Mouse (Mus musculus) right cerebral cortex, postnatal 36 days (tissue): Measurements from ENCODE around the gene Plin3.
A peak's percentile ranks its signal among the peaks of the same experiment; 100 is the strongest.

Source experiments
- DNase-seq, 2 experiments: peaks; one replicate each; pipeline ENCODE4 v3.0.0; 2022; ENCODE audit warnings: low spot score in 2 of 2, mixed read lengths in 1 of 2

Plin3 gene

DNA sequence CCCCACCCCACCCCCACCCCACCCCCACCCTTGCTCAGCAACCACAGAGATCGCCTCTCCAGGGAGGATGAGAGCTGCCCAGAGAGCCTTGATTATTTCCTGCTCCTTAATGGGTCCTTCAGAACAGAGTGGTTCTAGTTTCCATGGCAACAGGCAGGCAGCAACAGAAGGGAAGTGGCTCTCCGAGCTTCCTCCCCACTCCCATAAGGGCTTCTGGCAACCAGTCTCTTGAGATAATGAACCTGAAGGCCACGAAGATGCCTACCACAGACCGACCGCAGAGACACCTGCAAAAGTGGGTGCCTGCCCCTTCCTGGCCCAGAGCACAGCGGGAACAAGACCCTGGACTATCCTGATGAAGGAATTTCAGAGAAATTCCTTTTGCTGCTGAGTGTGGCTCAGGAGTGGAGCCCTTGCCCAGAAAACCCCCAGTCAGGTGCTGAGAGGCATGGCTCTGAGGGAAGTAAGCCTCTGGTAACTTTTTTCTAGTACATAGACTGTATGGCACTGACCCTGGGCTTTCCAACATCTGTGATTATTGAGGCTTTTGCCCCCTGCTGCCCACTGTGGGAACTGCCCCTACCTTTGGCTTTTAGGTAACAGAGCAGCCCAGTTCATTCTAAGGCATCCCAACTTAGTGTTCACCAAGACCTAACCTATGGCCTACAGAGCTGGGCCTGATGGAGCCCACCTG is 41.4 kb downstream of the Plin3 start:
- peak; percentile 63 to 71 for DNase-seq

DNA sequence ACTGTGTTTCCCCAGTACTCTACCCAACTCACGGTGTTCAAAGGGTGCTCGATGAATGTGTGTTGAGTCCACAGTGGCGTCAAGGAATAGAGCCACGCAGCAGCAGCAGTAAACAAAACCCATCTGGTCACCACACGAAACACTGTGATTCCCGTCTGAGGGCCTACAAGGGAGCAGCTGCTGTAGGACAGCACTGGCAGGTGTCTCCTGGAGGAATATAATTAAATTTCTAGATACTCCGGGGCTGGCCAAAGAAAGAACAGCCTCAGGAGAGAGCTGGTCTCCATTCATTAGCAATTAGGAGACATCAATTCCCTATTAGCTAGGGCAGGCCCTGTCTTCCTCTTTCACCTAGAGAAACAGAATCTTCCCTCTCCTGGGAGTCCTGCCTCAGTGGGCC is 47.1 kb downstream of the Plin3 start:
- DNase-seq: no peak

DNA sequence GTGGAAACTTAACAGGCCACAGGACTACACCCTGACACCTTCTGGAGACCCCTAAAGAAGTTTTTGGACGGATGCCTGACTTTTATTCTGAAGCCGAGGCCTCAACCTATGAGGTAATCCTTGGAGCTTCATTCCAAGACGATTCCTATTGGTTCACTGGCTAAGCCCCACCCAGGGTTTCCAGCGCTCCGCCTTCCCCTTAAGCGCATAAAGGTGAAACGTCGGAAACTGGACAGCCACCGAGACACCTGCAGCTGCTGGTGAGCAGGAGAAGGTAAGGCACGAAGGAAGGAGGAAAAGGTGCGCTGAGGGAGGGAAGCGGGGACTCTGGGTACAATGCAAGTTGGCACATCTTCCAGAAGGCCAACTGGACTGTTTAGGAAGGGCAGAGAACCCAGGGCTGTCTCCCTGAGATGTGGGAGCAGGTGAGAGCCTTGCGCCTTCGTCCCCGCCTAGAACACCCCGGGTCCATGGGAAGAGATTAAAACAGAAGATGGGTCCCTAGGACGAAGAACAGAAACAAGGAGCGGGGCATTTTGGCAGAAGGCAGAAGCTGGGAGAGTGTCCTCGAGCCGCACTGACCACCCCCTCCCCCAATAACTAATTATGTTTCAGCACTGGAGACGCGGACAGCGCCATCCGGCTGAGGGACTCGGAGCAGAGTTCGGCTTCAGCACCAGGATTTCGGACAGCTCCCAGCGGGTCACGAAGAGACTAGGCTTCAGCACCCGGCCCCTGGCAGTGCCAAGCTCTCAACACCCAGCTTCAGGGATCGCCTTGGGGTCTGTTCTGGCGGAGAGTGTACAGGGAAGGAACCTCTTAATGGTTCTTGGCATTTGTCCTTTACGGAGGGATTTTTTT is 50.9 kb downstream of the Plin3 start:
- peak in 1 of 2 experiments; percentile 72 for DNase-seq

DNA sequence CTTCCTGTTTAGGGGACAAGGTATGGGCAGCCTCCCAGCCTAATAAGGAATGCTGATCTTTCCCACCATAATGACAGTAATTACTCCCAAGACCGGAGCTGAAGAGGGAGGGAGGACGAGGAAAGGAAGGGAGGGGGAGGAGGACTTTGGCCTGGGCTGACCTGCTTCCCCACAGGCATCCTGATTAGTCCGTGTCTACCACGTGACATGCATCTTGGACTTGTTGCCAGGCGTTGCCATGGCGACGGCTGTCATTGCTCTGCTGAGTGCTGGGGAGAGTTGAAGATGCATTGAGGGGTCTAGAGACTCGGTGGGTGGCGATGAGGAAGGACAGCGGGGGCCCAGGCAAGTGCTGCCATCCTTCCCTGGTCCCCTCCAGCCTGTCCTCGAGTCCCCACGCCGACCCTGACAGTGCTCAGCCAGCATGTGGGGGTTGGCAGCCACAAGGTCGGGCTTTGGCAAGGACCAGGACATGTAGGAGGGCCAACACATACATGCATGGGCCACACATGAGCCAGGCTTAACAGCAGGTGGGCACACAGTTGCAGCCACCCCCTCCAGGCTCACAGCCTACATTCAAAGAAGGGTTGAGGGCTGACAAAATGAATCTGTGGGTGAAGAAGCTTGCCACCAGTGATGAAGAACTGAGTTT is 58.7 kb downstream of the Plin3 start:
- peak; percentile 84 to 87 for DNase-seq

DNA sequence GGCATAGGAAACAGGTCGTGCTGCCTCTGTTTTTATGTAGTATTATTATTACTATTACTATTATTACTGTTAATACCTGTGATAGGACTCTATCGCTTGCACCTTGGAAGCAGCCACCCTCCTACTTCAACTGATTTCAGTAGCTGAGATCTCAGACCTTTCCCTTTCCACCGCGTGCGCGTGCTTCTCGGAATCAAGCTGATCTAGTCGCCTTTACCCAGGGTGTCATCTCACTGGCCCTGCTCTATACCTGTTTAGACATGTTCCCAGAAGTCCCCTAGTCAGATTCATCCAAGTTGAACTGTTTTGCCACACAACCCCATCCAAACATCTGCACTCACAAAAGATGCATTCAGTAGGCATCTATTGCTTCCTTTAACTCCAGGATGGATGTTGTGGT is 59.3 kb downstream of the Plin3 start:
- no peak for DNase-seq

DNA sequence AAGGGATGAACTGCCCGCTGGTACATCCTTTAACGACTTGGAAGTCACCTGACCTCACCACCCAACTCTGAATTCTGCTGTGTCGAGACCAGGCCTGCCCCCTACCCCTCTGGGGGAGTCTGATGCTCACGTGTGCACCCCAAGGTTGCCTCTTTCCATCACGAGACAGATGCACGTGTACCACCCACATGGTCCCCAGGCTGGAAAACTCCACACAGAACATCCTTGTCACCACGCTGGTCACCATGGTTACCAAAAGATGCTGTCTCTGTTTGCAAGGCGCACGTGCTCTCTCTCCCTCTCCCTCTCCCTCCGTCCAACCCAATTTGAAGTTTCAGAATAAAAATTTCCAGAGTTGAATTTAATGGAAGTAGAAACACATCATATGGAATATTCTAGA is 62.7 kb downstream of the Plin3 start:
- peak; percentile 84 to 91 for DNase-seq
